Mouse (Mus musculus) thymus, postnatal 25 days (tissue): ENCODE measurements around the gene Gprc5a.
A peak's percentile ranks its signal among the peaks of the same experiment; 100 is the strongest.

Experiments
- DNase-seq: peaks from one replicate; pipeline ENCODE4 v3.0.0; 2022

Gene Gprc5a

GRCm38 (mm10) chr6:135065236-135065957 lies at the start of gene Gprc5a:
TSS of gene Gprc5a (plus strand) at chr6:135065651.
- DNase-seq = peak; percentile 21

GRCm38 (mm10) chr6:135017211-135017610 lies 48.2 kb upstream of the Gprc5a start:
- DNase-seq = no peak

- no peak for DNase-seq
Measured at GRCm38 (mm10) chr6:135019564-135019963, 45.9 kb upstream of the Gprc5a start.

GRCm38 (mm10) chr6:135021633-135022032 lies 43.8 kb upstream of the Gprc5a start:
- DNase-seq = no peak

GRCm38 (mm10) chr6:135023379-135023778 lies 42.1 kb upstream of the Gprc5a start:
- DNase-seq = no peak

- no peak for DNase-seq
Measured at GRCm38 (mm10) chr6:135024781-135025420, 40.5 kb upstream of the Gprc5a start.

GRCm38 (mm10) chr6:135026232-135026631 lies 39.2 kb upstream of the Gprc5a start:
- peak; percentile 18 for DNase-seq

GRCm38 (mm10) chr6:135026755-135027154 lies 38.7 kb upstream of the Gprc5a start:
- DNase-seq = no peak

GRCm38 (mm10) chr6:135029246-135029645 lies 36.2 kb upstream of the Gprc5a start:
- no peak for DNase-seq

GRCm38 (mm10) chr6:135038674-135039073 lies 26.8 kb upstream of the Gprc5a start:
- no peak for DNase-seq

GRCm38 (mm10) chr6:135040275-135040871 lies 25.1 kb upstream of the Gprc5a start:
- no peak for DNase-seq

GRCm38 (mm10) chr6:135041930-135042329 lies 23.5 kb upstream of the Gprc5a start:
- DNase-seq = no peak

GRCm38 (mm10) chr6:135047276-135047675 lies 18.2 kb upstream of the Gprc5a start:
- no peak for DNase-seq

GRCm38 (mm10) chr6:135048509-135048908 lies 16.9 kb upstream of the Gprc5a start:
- no peak for DNase-seq

- no peak for DNase-seq
Measured at GRCm38 (mm10) chr6:135048956-135049355, 16.5 kb upstream of the Gprc5a start.

GRCm38 (mm10) chr6:135053789-135054188 lies 11.7 kb upstream of the Gprc5a start:
- no peak for DNase-seq

- no peak for DNase-seq
Measured at GRCm38 (mm10) chr6:135055882-135056281, 9.6 kb upstream of the Gprc5a start.

- DNase-seq = no peak
Measured at GRCm38 (mm10) chr6:135060728-135061127, 4.7 kb upstream of the Gprc5a start.

GRCm38 (mm10) chr6:135064621-135065020 lies 830 bp upstream of the Gprc5a start:
- DNase-seq = no peak

GRCm38 (mm10) chr6:135066795-135067445 lies 1.5 kb downstream of the Gprc5a start:
- DNase-seq = no peak

GRCm38 (mm10) chr6:135068221-135068620 lies 2.8 kb downstream of the Gprc5a start:
- DNase-seq = no peak

GRCm38 (mm10) chr6:135069856-135070255 lies 4.4 kb downstream of the Gprc5a start:
- DNase-seq = no peak

- no peak for DNase-seq
Measured at GRCm38 (mm10) chr6:135070347-135070746, 4.9 kb downstream of the Gprc5a start.
